Mouse (Mus musculus) adrenal gland (tissue): ENCODE results near the gene Ttc28.

ENCODE experiments used
- intact Hi-C: fragments of 180-260 bp; cut with DNase I; formaldehyde crosslinking; loops from one replicate; pipeline ENCODE4 v1.15.1; 2025

Gene Ttc28

GRCm38 (mm10) chr5:111263370-111263769 lies 383.8 kb downstream of the Ttc28 start:
- intact Hi-C loops: loop anchor here (10.0 kb wide), 1 partner anchor 429 kb away; the partner anchor contains the start of genes Chek2 and Hscb

GRCm38 (mm10) chr5:111264488-111264887 lies 384.9 kb downstream of the Ttc28 start:
- intact Hi-C loops: loop anchor here (10.0 kb wide), 1 partner anchor 430 kb away; the partner anchor contains the start of genes Chek2 and Hscb

- intact Hi-C loops: loop anchor here (5.0 to 10.0 kb wide), 2 partner anchors 344 to 432 kb away; partner anchors contain the start of genes Chek2 and Hscb
Measured at GRCm38 (mm10) chr5:111266658-111267057, 387.1 kb downstream of the Ttc28 start.

GRCm38 (mm10) chr5:111267100-111267499 lies 387.5 kb downstream of the Ttc28 start:
- intact Hi-C loops: loop anchor here (5.0 to 10.0 kb wide), 2 partner anchors 345 to 432 kb away; partner anchors contain the start of genes Chek2 and Hscb

- intact Hi-C loops: loop anchor here (5.0 to 10.0 kb wide), 2 partner anchors 347 to 434 kb away; partner anchors contain the start of genes Chek2 and Hscb
Measured at GRCm38 (mm10) chr5:111268852-111269251, 389.2 kb downstream of the Ttc28 start.

- intact Hi-C loops: loop anchor here (5.0 to 10.0 kb wide), 3 partner anchors 347 to 885 kb away; partner anchors contain the start of genes Chek2 and Hscb
Measured at GRCm38 (mm10) chr5:111269613-111270205, 390.1 kb downstream of the Ttc28 start.

GRCm38 (mm10) chr5:111270246-111271002 lies 390.8 kb downstream of the Ttc28 start:
- intact Hi-C loops: loop anchor here (10.0 kb wide), 1 partner anchor 884 kb away; no protein-coding TSS in a partner anchor

- intact Hi-C loops: loop anchor here (2.0 to 10.0 kb wide), 2 partner anchors 69 to 881 kb away; no protein-coding TSS in a partner anchor
Measured at GRCm38 (mm10) chr5:111273589-111273988, 394.0 kb downstream of the Ttc28 start.

GRCm38 (mm10) chr5:111274948-111275347 lies 395.3 kb downstream of the Ttc28 start:
- intact Hi-C loops: loop anchor here (10.0 kb wide), 1 partner anchor 880 kb away; no protein-coding TSS in a partner anchor

- intact Hi-C loops: no loop called here
Measured at GRCm38 (mm10) chr5:111284420-111285175, 405.0 kb downstream of the Ttc28 start.

- intact Hi-C loops: no loop called here
Measured at GRCm38 (mm10) chr5:111287571-111287970, 408.0 kb downstream of the Ttc28 start.

- intact Hi-C loops: no loop called here
Measured at GRCm38 (mm10) chr5:111288486-111288885, 408.9 kb downstream of the Ttc28 start.

- intact Hi-C loops: no loop called here
Measured at GRCm38 (mm10) chr5:111290071-111290470, 410.5 kb downstream of the Ttc28 start.

GRCm38 (mm10) chr5:111291639-111292038 lies 412.0 kb downstream of the Ttc28 start:
- intact Hi-C loops: no loop called here

GRCm38 (mm10) chr5:111297801-111298200 lies 418.2 kb downstream of the Ttc28 start:
- intact Hi-C loops: no loop called here

GRCm38 (mm10) chr5:111298706-111299105 lies 419.1 kb downstream of the Ttc28 start:
- intact Hi-C loops: no loop called here

- intact Hi-C loops: no loop called here
Measured at GRCm38 (mm10) chr5:111300776-111301175, 421.2 kb downstream of the Ttc28 start.

GRCm38 (mm10) chr5:111301736-111302135 lies 422.1 kb downstream of the Ttc28 start:
- intact Hi-C loops: no loop called here

- intact Hi-C loops: no loop called here
Measured at GRCm38 (mm10) chr5:111304730-111305129, 425.1 kb downstream of the Ttc28 start.

GRCm38 (mm10) chr5:111310185-111310584 lies 430.6 kb downstream of the Ttc28 start:
- intact Hi-C loops: no loop called here

- intact Hi-C loops: no loop called here
Measured at GRCm38 (mm10) chr5:111313833-111314232, 434.2 kb downstream of the Ttc28 start.
